Mouse (Mus musculus) hindbrain, embryonic 12.5 days (tissue): ENCODE measurements at regions not wholly inside any gene's neighbourhood (a gene's known extent, or its start where the extent isn't known, plus 50 kb on each side); places are given as distances from the start of the nearest gene placed in this dataset.

Experiments used
- ATAC-seq: fragments of 200-750 bp; cut with Nextera tagmentation; 2 replicates; pipeline ENCODE4 v1.8.0; 2017; ENCODE audit warnings: moderate TSS enrichment; ENCODE audit not compliant: low FRiP score
- H3K27ac ChIP-seq: fragments of 300-500 bp; sonication (generic); 2 replicates; pipeline ENCODE4 v1.5.1; 2016; ENCODE audit warnings: mild to moderate bottlenecking
- H3K27me3 ChIP-seq: fragments of 300-500 bp; sonication (generic); 2 replicates; pipeline ENCODE4 v1.6.1; 2016; ENCODE audit warnings: mild to moderate bottlenecking
- H3K36me3 ChIP-seq: fragments of 300-500 bp; sonication (generic); 2 replicates; pipeline ENCODE4 v1.6.1; 2016; ENCODE audit warnings: mild to moderate bottlenecking
- H3K4me1 ChIP-seq: fragments of 300-500 bp; sonication (generic); 2 replicates; pipeline ENCODE4 v1.6.1; 2016
- H3K4me2 ChIP-seq: fragments of 300-500 bp; sonication (generic); replicated peaks from 2 replicates; pipeline ENCODE4 v1.6.1; 2016; ENCODE audit warnings: mild to moderate bottlenecking
- H3K4me3 ChIP-seq: fragments of 300-500 bp; sonication (generic); 2 replicates; pipeline ENCODE4 v1.5.1; 2016; ENCODE audit warnings: mild to moderate bottlenecking
- H3K9ac ChIP-seq: fragments of 300-500 bp; sonication (generic); 2 replicates; pipeline ENCODE4 v1.6.1; 2016; ENCODE audit warnings: mild to moderate bottlenecking, moderate library complexity
- H3K9me3 ChIP-seq: fragments of 300-500 bp; sonication (generic); replicated peaks from 2 replicates; pipeline ENCODE4 v1.6.1; 2016; ENCODE audit warnings: mild to moderate bottlenecking
- WGBS: fragments of 180-500 bp; shearing (Covaris S2); methylation state at CpG from one replicate; pipeline ENCODE4 v1.1.7; 2016; 5-methylcytosine and 5-hydroxymethylcytosine counted together

GRCm38 (mm10) chr10:100792166-100792565, 201.9 kb downstream of the 1700017N19Rik start:
- H3K27me3 ChIP-seq = no peaks in the 10 kb centered on the region
- H3K4me3 ChIP-seq = no peak overlapping the region
- WGBS = 64% methylated on average over 3 of the region's 3 CpGs
- H3K4me2 ChIP-seq = no peak overlapping the region
- ATAC-seq = no peak
- H3K9ac ChIP-seq = no peak overlapping the region
- H3K4me1 ChIP-seq = no peaks in the 10 kb centered on the region
- no peaks in the 10 kb centered on the region for H3K36me3 ChIP-seq
- no peak overlapping the region for H3K27ac ChIP-seq
- no peaks in the 10 kb centered on the region for H3K9me3 ChIP-seq

GRCm38 (mm10) chr10:100792569-100792968, 202.3 kb downstream of the 1700017N19Rik start:
- Histone ChIP-seq H3K4me2 (no peak overlapping the region), H3K36me3 (no peaks in the 10 kb centered on the region), H3K27ac (no peak overlapping the region), H3K9me3 (no peaks in the 10 kb centered on the region), H3K4me3 (no peak overlapping the region), H3K9ac (no peak overlapping the region), H3K4me1 (no peaks in the 10 kb centered on the region), H3K27me3 (no peaks in the 10 kb centered on the region)
- WGBS = 53% methylated on average over 4 of the region's 4 CpGs
- no peak for ATAC-seq

GRCm38 (mm10) chr10:100795215-100795972, 205.1 kb downstream of the 1700017N19Rik start:
- 67% methylated on average over 6 of the region's 6 CpGs for WGBS
- ATAC-seq = no peak

GRCm38 (mm10) chr10:100811639-100812038, 221.4 kb downstream of the 1700017N19Rik start:
- H3K4me2 ChIP-seq = no peak overlapping the region
- no peak overlapping the region for H3K27ac ChIP-seq
- H3K27me3 ChIP-seq = no peaks in the 10 kb centered on the region
- no peak for ATAC-seq
- H3K4me3 ChIP-seq = no peak overlapping the region
- H3K9me3 ChIP-seq = no peaks in the 10 kb centered on the region
- H3K9ac ChIP-seq = no peak overlapping the region
- WGBS = 70% methylated on average over 2 of the region's 2 CpGs
- no peaks in the 10 kb centered on the region for H3K36me3 ChIP-seq
- no peaks in the 10 kb centered on the region for H3K4me1 ChIP-seq

More at GRCm38 (mm10) chr10:100795215-100795972, 205.1 kb downstream of the 1700017N19Rik start:
- H3K27me3 ChIP-seq = no peaks in the 10 kb centered on the region
- H3K4me1 ChIP-seq = no peaks in the 10 kb centered on the region
- H3K36me3 ChIP-seq = no peaks in the 10 kb centered on the region
- no peak overlapping the region for H3K27ac ChIP-seq
- no peaks in the 10 kb centered on the region for H3K9me3 ChIP-seq
- H3K9ac ChIP-seq = no peak overlapping the region
- H3K4me2 ChIP-seq = no peak overlapping the region
- no peak overlapping the region for H3K4me3 ChIP-seq

GRCm38 (mm10) chr10:100834794-100835193, 244.5 kb downstream of the 1700017N19Rik start:
- no peaks in the 10 kb centered on the region for H3K27me3 ChIP-seq
- no peak overlapping the region for H3K9ac ChIP-seq
- no peaks in the 10 kb centered on the region for H3K4me1 ChIP-seq
- H3K9me3 ChIP-seq = no peaks in the 10 kb centered on the region
- H3K4me3 ChIP-seq = no peak overlapping the region
- H3K27ac ChIP-seq = no peak overlapping the region
- no peak for ATAC-seq
- H3K4me2 ChIP-seq = no peak overlapping the region
- H3K36me3 ChIP-seq = no peaks in the 10 kb centered on the region
- 63% methylated on average over 4 of the region's 4 CpGs for WGBS

GRCm38 (mm10) chr10:100853213-100853612, 262.9 kb downstream of the 1700017N19Rik start:
- ATAC-seq = no peak

GRCm38 (mm10) chr10:100856509-100856908, 266.2 kb downstream of the 1700017N19Rik start:
- no peak for ATAC-seq

More at GRCm38 (mm10) chr10:100853213-100853612, 262.9 kb downstream of the 1700017N19Rik start:
- no peak overlapping the region for H3K4me2 ChIP-seq
- H3K9me3 ChIP-seq = no peaks in the 10 kb centered on the region
- H3K4me3 ChIP-seq = no peak overlapping the region
- no peaks in the 10 kb centered on the region for H3K36me3 ChIP-seq
- H3K4me1 ChIP-seq = no peaks in the 10 kb centered on the region
- no peaks in the 10 kb centered on the region for H3K27me3 ChIP-seq
- no peak overlapping the region for H3K9ac ChIP-seq
- no peak overlapping the region for H3K27ac ChIP-seq

GRCm38 (mm10) chr10:100865501-100866181, 275.4 kb downstream of the 1700017N19Rik start:
- no peak overlapping the region for H3K9ac ChIP-seq
- no peak overlapping the region for H3K4me3 ChIP-seq
- H3K27me3 ChIP-seq = no peaks in the 10 kb centered on the region
- WGBS = 16% methylated on average over 6 of the region's 6 CpGs
- no peaks in the 10 kb centered on the region for H3K9me3 ChIP-seq
- H3K36me3 ChIP-seq = no peaks in the 10 kb centered on the region
- 0 out of 2 replicates have a peak, but pooled peaks cover 4% of the 10 kb centered on the region for H3K4me1 ChIP-seq
- H3K27ac ChIP-seq = no peak overlapping the region
- H3K4me2 ChIP-seq = 0 out of 2 replicates have a peak overlapping the region, but pooled peaks have one; percentile 13
- peak; percentile 88 for ATAC-seq

More at GRCm38 (mm10) chr10:100856509-100856908, 266.2 kb downstream of the 1700017N19Rik start:
- Histone ChIP-seq H3K27me3 (no peaks in the 10 kb centered on the region), H3K9me3 (no peaks in the 10 kb centered on the region), H3K36me3 (no peaks in the 10 kb centered on the region), H3K9ac (no peak overlapping the region), H3K4me2 (no peak overlapping the region), H3K4me1 (no peaks in the 10 kb centered on the region), H3K4me3 (no peak overlapping the region), H3K27ac (no peak overlapping the region)
- 69% methylated on average over 3 of the region's 3 CpGs for WGBS

- H3K27me3 ChIP-seq = no peaks in the 10 kb centered on the region
- no peak overlapping the region for H3K4me2 ChIP-seq
- no peak overlapping the region for H3K4me3 ChIP-seq
- H3K9ac ChIP-seq = no peak overlapping the region
- no peaks in the 10 kb centered on the region for H3K36me3 ChIP-seq
- no peaks in the 10 kb centered on the region for H3K9me3 ChIP-seq
- H3K27ac ChIP-seq = no peak overlapping the region
- no peak for ATAC-seq
- 61% methylated on average over 3 of the region's 3 CpGs for WGBS
- 0 out of 2 replicates have a peak, but pooled peaks cover 4% of the 10 kb centered on the region for H3K4me1 ChIP-seq
Observed at GRCm38 (mm10) chr10:100868360-100868916, 278.2 kb downstream of the 1700017N19Rik start.

GRCm38 (mm10) chr10:100882584-100882983, 292.3 kb downstream of the 1700017N19Rik start:
- Histone ChIP-seq H3K4me1 (peaks cover 5% of the 10 kb centered on the region; the same call in 1 of the 2 replicates), H3K36me3 (no peaks in the 10 kb centered on the region), H3K9ac (no peak overlapping the region), H3K4me2 (no peak overlapping the region), H3K4me3 (no peak overlapping the region), H3K27me3 (no peaks in the 10 kb centered on the region), H3K27ac (no peak overlapping the region), H3K9me3 (no peaks in the 10 kb centered on the region)
- WGBS = 81% methylated on average over 2 of the region's 2 CpGs
- ATAC-seq = no peak

GRCm38 (mm10) chr10:100922976-100923375, 332.7 kb downstream of the 1700017N19Rik start:
- H3K27ac ChIP-seq = no peak overlapping the region
- no peak overlapping the region for H3K9ac ChIP-seq
- no peaks in the 10 kb centered on the region for H3K9me3 ChIP-seq
- no peaks in the 10 kb centered on the region for H3K4me1 ChIP-seq
- no peak for ATAC-seq
- no peaks in the 10 kb centered on the region for H3K36me3 ChIP-seq
- no peaks in the 10 kb centered on the region for H3K27me3 ChIP-seq
- 73% methylated on average over 2 of the region's 2 CpGs for WGBS
- H3K4me3 ChIP-seq = no peak overlapping the region
- H3K4me2 ChIP-seq = no peak overlapping the region

GRCm38 (mm10) chr10:100927086-100927485, 336.8 kb downstream of the 1700017N19Rik start:
- 59% methylated on average over 3 of the region's 3 CpGs for WGBS
- Histone ChIP-seq H3K4me1 (no peaks in the 10 kb centered on the region), H3K9ac (no peak overlapping the region), H3K27ac (no peak overlapping the region), H3K9me3 (no peaks in the 10 kb centered on the region), H3K4me3 (no peak overlapping the region), H3K27me3 (no peaks in the 10 kb centered on the region), H3K4me2 (no peak overlapping the region), H3K36me3 (no peaks in the 10 kb centered on the region)
- ATAC-seq = no peak
